Mouse (Mus musculus): ENCODE results near the gene Slx4ip. TPM values are rescaled to one million over a fixed set of nuclear protein-coding genes. Genes with fewer than 3 reads are reported as not detected.
A peak's percentile ranks its signal among the peaks of the same experiment; 100 is the strongest.

The Slx4ip gene
- total RNA-seq, 1 experiment from 2014 or later: 8.2 TPM

DNA sequence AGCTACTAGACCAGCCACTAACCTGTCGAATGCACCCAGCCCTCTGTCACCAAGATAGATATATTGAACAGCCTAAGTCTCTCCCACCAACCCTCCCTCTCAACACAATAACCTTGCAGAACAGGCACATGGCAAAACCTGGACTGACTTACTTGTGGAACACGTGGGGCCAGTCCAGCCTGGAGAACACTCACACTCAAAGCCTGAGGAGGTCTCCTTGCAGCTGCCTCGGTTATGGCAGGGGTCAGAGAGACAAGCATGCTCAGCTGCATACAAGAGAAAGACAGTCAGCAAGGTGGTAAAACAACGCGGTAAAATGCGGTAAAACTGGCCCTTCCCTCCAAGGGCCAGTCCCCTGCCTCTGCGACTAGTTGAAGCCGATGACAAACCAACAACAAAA is 203.3 kb downstream of the Slx4ip start:
- no peak for ATAC-seq (replicated peaks; ENCODE audit: low read depth, poor library complexity, severe bottlenecking)

DNA sequence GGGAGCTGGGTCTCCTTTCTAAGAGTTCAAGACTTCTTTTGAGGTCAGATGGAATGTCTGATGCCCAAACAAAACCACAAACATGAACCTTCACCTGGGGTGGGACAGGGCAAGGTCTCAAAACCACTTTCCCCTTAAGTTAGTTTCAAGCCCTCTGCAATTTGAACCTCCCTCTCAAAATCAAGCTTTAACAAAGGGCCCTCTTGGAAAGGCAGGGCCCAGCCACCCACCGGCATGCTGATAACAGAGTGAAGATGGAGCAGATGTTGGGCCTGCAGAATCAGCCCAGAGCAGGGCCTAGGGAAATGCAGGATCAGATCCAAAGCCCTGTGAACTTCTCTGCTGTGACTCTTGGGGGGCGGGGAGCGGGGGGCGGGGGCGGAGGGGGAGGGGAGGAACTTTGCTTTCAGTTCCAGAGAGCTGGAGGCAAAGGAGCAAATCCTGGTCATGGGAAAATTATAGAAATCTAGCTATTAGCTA is 206.0 kb downstream of the Slx4ip start:
- ATAC-seq (replicated peaks; ENCODE audit: low read depth, poor library complexity, severe bottlenecking): no peak

DNA sequence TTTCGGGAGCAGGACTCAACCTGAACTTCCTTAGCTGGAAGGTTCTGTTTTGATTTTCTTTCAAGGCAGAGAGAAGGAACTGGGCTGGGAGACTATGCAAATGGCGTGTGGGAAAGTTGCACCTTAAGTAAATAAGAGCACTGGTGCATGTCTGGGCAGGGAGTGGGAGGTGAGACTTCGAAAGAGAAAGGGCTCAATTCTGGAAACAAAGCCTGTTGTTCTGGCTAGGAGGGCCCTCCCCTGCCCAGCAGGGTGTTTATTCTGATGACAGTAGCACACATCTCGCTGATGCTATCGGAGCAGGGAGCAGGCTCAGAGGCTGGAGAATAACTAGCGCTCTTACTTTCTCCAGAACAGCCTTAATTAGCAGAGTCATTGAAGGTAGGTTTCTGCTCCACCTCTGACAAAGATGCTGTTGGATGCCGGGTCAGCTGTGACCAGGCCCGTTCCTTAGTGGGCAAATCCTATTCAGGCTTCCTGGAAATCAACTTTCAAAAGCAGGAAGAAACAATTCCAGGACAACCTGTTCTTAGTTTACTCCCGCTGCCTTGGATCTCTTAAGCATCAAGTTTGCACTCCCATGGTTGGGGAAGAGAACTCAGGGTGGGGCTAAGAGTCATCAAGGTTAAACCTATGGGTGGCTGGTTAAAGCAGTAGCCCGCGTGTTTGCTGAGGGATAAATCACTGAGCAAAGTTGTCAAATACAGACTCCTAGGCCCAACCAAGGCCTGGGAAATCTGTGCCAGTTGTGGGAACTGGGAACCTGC is 207.4 kb downstream of the Slx4ip start:
- ATAC-seq (replicated peaks; ENCODE audit: low read depth, poor library complexity, severe bottlenecking): no peak

DNA sequence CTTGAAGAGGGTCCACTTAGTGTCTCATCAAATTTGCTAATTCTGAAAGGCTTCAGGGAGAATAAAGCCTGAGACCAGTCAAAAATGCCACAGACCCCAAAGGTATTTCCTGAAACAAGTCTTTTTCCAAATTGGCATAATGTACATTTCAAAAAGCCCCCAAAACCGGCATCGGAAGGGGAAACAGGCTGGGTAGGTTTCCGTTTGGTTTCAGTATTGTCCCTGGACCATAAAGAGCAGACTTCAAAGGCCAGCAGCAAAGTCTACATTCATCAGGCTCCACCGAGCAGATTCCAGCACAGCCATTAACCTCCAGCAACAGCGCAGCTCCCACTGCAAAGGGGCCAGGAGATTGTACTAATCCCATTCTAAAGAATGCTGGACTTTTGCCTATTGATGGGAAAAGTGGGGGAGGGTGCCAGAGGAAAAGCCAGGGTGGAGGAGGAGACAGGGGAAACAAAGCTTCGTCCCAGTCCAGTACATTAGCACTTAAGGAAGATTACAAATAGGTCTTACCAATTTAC is 208.3 kb downstream of the Slx4ip start:
- no peak for ATAC-seq (replicated peaks; ENCODE audit: low read depth, poor library complexity, severe bottlenecking)

DNA sequence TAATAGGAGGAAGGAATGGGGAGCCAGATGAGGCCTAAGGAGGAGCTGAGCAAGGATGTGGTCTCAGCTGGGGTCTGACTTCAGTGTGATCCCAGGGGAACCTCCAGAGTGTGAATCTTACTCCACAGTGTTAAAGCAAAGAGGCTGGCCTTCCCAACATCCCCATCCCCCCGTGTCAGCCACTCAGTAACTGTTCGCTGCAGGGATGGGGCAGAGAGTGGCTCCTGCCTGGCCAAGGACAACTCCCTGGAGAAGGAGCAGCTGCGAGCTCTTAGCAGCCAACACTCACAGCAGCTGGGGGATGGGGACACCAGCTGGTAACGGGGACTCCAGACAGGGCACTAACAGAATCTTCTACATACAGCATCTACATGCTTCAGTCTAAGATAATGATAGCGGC is 210.1 kb downstream of the Slx4ip start:
- ATAC-seq (replicated peaks; ENCODE audit: low read depth, poor library complexity, severe bottlenecking): no peak

DNA sequence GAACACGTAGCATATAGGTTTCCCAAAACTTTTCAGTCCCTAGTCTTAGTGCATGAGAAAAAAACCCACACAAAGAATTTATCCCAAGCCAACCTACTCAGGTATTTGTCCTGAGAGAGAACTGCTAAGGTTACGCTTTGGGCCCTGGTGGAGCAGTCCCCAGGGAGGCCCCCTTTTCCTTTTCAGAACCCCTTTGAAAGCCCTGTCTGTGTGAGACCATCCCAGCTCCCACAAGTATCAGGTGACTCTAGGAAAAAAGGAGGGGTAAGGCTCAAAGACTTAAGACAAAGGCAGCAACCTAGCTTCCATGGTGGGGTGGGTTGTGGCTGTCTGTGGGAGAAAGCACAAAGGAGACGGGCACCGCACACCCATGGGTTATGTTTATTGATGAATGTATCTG is 216.2 kb downstream of the Slx4ip start:
- ATAC-seq (replicated peaks; ENCODE audit: low read depth, poor library complexity, severe bottlenecking): no peak

DNA sequence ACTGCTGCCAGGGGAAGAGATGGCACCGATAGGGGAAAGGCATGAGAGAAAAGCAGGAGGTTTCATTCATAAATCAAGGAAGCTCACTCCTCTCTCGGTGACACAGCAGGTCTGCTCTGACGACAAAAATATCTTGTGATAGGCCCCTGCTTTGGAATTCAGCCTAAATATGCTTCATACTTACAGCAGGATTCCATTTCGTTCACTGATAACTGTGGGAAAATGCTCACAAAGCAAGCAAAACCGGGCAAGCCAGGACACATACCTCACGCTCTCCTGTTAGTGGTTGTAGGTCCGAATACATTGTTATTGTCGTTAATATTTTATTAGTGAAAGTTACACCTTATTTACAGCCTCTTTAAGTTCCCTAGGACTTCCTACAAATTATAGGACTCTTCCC is 216.9 kb downstream of the Slx4ip start:
- ATAC-seq (replicated peaks; ENCODE audit: low read depth, poor library complexity, severe bottlenecking): no peak

DNA sequence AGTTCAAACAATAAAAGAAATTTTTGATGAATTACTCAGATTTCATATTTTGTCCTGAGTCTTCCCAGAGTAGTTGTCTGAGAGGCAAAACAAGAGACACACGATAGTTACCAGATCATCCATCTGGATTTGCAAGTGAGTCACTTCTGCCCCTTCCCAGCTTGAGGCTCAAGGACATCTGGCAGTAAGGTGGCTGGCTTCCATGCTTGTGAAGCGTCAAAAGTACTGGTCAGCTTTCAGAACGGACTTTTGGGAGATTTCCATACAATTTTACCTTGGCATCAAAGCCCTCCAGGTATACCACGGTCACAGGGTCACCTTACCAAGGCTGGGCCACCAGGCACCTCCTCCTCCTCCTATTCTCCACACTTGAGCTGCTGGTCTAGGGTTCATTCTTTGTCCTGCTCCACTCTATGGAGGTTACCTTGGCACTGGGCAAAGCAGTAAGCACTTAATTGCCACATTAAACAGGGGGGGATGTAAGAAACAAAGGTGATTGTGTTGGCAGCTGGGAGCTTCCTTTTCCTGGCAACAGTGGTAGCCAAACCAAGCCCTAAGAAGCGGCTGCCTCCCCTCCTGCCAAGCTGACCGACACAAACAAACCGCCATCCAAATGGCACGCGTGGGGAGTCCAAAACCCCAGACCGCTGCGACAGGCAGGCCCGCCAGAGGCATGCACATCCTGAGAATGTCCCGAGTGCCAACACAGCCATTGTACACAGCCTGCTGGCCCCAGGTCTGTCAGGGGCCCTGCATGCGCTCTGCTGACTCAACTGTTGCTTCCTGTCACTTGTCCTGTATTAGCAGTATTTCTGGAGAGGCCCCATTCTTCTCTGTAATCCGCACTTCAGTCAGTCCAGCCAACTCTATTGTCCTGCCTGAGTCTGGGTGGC is 218.5 kb downstream of the Slx4ip start:
- ATAC-seq (replicated peaks; ENCODE audit: low read depth, poor library complexity, severe bottlenecking): no peak

DNA sequence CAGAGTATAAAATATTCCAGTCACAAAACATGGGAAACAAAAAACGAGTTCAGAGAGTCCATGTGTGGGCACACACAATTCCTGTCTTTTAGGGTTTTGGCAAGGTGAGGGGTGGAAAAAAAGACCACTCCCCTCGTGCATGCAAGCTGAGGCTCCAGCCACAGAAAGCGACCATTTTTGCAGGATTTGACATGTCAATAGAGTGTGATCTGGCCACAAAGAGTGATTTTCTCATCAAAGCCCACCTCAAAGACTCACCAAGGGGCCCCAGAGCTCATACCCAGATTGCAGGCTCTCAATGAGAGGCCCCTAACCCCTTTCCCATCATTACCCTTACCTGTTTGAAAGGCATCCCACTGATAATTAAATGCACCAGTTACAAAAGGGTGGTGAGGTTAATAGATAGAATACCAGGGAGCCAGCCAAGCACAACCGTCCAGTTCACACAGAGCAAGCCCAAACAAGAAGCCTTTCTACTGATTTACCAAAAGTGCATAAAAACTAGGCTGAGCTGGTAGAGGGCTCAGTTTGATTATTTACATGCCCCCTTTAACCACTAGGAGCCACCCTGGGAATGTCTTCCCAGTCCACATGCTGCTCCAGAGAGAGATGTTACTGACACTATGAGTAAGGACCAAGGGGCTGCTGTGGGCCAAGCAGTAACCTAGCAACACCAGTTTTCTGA is 219.3 kb downstream of the Slx4ip start:
- no peak for ATAC-seq (replicated peaks; ENCODE audit: low read depth, poor library complexity, severe bottlenecking)

DNA sequence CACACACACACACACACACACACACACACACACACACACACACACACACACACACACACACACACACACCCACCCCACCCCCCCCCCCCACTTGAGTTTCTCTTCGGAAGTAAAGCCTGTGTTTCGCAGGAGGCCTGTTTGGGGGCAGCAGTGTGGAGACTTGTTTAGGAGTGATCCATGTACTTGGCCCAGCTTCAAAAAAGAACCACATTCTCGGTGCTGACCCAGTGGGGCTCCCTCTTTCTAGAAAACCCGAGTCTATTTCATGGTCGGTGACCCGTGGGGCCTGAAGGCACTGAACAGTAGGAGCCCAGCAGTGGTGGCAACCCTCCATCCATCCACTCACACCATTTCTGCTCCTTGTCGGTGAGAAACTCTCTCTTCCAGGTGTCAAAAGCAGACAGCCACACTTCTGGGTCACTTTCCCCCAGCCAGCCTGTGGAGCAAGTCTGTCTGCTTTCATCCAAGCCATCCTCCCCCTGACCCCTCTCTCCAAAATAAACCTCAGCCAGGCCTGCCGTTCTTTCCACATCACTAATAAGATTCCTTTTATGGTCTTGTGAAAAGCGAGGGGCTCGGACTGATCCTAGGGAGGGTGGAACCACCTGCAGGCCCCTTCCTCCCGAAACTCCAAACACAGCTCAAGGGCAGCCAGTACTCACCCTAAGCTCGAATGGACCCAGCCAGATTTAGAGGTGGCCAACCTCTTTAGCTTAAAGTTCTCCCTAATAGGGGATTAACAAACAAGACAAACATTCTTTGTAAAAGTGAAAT is 222.5 kb downstream of the Slx4ip start:
- no peak for ATAC-seq (replicated peaks; ENCODE audit: low read depth, poor library complexity, severe bottlenecking)

DNA sequence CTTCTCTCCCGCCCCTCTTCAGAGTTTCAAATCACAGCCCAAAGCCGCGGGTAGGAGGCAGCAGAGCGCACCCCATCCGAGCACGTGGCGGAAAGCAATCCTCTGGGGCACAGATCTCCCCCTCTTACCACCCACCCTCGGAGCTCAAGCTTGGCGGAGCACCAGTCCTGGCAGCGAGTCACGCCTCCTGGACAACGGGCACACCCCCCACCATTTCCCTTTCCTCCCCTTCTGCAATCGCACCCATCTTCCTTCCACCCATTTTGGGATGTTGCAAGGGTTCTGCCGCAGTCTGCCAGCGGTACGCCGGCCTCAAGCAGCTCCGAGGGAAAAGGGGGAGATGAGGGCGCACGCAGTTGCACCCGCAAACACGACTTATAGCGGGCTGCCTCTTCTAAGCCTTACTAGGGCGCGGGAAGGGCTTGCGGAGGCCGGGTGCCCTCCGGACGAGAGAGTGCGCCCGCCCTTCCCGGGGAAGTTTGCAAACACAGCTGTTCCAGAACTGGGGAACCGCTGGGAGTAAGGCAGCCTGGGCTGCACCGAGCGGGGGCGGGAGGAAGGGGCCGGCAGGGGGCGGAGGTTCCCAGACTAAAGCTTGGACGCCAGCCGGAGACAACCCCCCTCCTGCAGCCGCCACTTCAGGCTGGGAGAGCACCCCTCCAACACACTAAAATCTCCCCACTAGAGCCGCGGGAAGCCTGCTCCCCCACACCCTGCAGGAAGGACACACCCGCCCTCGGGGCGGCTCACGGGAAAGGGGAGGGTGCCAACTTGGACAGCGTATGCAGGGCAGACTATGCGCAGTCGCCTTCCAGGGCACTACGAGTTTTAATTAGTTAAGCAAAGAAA is 223.5 kb downstream of the Slx4ip start:
- ATAC-seq (replicated peaks; ENCODE audit: low read depth, poor library complexity, severe bottlenecking): peak; percentile 63

DNA sequence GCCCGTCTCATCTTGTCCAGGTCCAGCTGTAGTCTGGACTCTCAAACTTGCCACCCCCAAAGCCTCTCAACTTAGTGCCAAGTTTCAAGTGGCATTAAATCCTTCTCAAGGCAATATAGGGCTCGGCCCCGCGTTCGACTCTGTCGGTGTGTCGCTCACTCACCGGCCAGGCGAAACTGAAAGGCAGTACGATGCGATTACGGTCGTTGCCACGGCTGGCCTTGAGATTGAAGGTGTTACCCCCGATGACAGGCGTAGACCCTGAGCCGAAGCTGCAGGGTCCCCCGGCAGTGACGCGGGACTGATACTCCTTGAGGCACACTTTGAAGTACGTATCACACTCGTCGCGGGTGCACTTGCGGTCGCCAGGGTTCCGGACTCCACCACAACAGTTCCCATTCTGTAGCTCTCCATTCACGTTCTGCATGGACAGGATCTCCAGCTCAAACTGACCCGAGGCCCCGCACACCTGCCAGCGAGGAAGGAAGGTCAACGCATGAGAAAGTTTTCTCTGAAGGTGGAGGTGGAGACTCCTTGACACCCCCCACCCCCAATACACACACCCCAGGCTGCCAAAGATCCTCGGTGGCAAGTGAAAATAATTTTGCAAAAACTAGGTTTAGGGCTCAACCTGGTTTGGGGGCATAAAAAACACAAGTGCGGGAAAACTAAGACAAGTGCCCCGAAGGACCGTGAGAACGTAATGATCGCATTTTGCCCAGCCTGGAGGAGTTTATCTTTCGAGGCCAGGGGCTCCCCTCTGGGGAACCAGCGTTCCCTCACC is 224.4 kb downstream of the Slx4ip start:
- ATAC-seq (replicated peaks; ENCODE audit: low read depth, poor library complexity, severe bottlenecking): peak; percentile 16; the same call in 1 of the 2 replicates

DNA sequence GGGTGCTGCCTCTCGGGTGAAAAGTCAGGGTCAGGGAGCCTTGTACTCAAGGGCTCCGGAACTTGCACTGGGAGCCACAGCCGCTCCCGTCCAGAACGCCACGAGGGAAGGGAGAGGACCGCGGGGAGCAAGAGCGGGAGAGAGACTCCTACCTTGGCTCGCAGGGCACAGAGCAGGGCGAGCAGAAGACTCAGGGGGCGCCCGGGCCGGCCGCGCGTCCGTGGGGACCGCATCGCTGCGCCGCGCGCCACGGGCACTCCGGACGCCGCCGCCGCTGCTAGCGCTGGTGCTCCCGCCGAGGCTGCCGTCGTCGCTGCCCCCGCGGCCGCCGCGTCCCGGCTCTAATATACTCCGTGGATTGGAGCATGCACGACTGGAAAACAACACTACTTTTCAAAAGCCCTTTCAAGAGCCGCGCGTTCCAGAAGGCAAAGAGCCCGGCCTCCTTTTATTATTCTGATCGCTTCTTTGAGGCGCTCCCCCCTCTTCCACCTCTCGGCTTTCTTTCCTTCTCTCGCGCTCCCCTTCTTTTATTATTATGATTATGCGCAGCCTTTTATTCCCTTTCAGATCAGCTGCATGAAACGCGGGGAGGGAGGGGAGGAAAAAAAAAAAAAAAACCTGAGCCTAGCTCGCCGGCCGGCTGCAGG is 225.1 kb downstream of the Slx4ip start, which contains the start of gene Jag1:
Gene Jag1 (minus strand): TSS at position 620 of the 650 bp plus-strand sequence.
- ATAC-seq (replicated peaks; ENCODE audit: low read depth, poor library complexity, severe bottlenecking): no peak

DNA sequence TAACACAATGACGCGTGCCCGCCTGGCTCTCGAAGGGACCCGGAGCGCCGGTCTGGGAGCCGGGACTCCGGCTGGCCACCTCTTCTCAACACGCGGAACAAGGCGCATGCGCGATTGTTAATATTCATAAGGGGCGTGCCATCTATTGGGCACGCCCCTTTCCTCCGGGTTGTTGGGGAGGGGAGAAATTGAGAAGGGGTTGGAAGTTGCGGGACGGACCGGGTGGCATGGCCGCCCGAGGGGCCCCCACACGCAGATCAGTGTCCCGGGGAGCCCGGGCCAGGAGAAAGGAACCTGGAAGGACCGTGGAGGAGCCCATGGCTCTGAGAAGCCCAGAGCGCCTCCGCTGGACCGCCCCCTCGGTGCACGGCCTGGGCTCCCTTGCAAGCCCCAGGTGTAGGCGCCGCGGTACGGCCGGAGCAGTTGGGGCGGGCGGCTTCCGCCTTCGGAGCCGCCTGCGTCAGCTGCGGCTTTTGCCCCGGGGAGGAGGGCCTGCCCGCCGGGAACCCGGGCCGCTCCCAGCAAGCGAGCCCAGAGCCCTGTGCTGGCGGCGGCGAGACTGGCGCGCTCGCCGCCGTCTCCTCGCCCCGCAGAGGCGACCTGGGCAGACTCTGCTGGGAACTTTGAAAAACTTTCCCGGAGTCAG is 225.8 kb downstream of the Slx4ip start:
- peak; percentile 24 for ATAC-seq (replicated peaks; ENCODE audit: low read depth, poor library complexity, severe bottlenecking)

DNA sequence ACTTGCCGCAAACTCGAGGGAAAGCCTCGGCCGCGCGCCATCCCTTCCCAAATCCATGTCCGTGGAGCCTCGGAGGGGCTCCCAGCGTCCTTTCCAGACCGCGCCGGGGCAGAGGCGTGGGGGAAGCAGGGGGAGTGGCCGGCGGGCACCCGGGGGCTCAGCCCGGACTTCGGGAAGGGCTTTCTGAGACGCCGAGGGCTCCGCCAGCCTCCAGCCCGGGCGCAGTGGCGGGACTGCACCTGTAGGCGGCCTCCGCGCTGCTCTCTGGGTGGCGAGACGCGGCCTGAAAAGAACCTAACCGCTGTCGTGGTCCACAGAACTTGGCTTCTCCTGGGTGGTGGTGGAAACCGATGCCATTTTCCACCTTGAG is 226.3 kb downstream of the Slx4ip start:
- ATAC-seq (replicated peaks; ENCODE audit: low read depth, poor library complexity, severe bottlenecking): peak; percentile 52

Measured in common myeloid progenitor, adult 5-6 weeks (primary cell).